Mouse (Mus musculus) testis, adult 2 months (tissue): ENCODE results near the gene Kcnj9.

ENCODE experiments used
- CTCF ChIP-seq: fragments of 200-500 bp; IDR thresholded peaks from 2 replicates; pipeline ENCODE4 v1.5.1; 2012; ENCODE audit warnings: low read depth, mild to moderate bottlenecking, inconsistent platforms, low read length, moderate library complexity; ENCODE audit not compliant: control insufficient read depth, insufficient read depth, insufficient replicate concordance
- POLR2A ChIP-seq: fragments of 200-500 bp; IDR thresholded peaks from 2 replicates; pipeline ENCODE4 v1.6.1; 2012; ENCODE audit warnings: low read depth, mild to moderate bottlenecking, inconsistent platforms, low read length, moderate library complexity; ENCODE audit not compliant: control insufficient read depth

DNA sequence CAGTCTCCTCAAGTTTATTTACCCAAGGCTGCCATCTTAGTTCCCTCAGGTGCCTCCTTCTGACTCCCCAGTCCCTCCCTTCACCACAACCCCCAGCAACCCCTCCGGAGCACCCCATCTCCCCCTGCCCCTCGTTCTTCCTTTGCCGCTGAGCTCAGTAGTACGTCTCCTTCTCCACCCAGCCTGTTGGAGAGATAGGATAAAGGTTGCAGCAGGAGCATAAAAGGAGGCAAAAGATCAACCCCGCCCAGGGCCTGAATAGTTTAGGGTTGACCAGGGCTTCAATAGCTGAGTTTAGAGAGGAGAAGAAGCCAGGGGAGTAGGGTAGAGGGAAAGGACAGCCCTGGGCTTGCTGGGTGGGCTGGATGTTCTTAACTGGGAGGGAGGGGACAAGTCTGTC, 54.6 kb downstream of the Kcnj9 start:
- no peak for TF ChIP-seq CTCF
- no peak for TF ChIP-seq POLR2A
